Comparison of ENCODE assay signal across 7 mouse cellular contexts in the genomic region with DNA sequence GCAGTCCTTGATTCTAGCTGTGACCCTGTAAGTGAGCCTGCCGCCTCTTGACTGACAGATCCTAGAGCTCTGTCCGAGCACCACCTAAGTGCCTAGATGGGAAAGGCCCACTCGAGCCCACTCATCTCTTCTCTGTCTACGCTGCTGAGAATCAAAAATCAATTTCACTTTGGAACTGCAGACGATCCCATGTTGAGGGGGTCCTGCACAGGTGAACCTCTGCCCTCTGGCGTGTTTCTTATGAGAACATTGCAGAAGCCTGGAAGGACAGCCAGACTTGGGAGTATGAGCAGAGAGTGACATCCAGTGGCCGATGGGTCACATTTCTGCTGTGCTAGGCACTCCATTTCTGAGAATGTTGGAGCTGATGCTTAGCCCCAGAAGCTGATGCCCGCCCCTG. TPM values are rescaled to one million over a fixed set of nuclear protein-coding genes. Genes with fewer than 3 reads are reported as not detected.
A peak's percentile ranks its signal among the peaks of the same experiment; 100 is the strongest.
DNase-seq lines count a peak whose midpoint lies in the region; ATAC-seq and TF ChIP-seq lines count a peak whose summit lies in the region.

No protein-coding gene starts in this region.

- no peaks in the 10 kb centered on the region for H3K36me3 ChIP-seq in ES-Bruce4 (ENCODE audit: control insufficient read depth, insufficient read depth, low read length, poor library complexity, severe bottlenecking)
- no peaks in the 10 kb centered on the region for H3K36me3 ChIP-seq in heart, embryonic 12.5 days

- no peak overlapping the region for H3K9ac ChIP-seq in ES-Bruce4 (ENCODE audit: low read depth, poor library complexity, severe bottlenecking)
- no peak overlapping the region for H3K9ac ChIP-seq in heart, embryonic 12.5 days

- no peak for TF ChIP-seq EP300 in ES-Bruce4 (IDR thresholded peaks at IDR 0.05; ENCODE audit: insufficient read depth, low read depth, low read length)

- DNase-seq in CD4-positive helper T cell, adult 2 months (ENCODE audit: low read depth, low spot score): peak; percentile 83
- DNase-seq in large intestine, adult 2 months (ENCODE audit: low read depth, low spot score): peak; percentile 38
- DNase-seq in lung, postnatal 4 days: peak; percentile 63 to 76
- DNase-seq in skeletal muscle tissue, adult 2 months (ENCODE audit: low read depth, low spot score): peak; percentile 29

- no peak overlapping the region for H3K4me3 ChIP-seq in ES-Bruce4 (ENCODE audit: low read depth, low read length)
- no peak overlapping the region for H3K4me3 ChIP-seq in cortical plate, adult 2 months (ENCODE audit: insufficient read depth, low read length)
- no peak overlapping the region for H3K4me3 ChIP-seq in heart, embryonic 12.5 days

- TF ChIP-seq POLR2A in ES-Bruce4 (IDR thresholded peaks at IDR 0.05; ENCODE audit: insufficient read depth, low read length): no peak
- no peak for TF ChIP-seq POLR2A in cortical plate, adult 2 months (IDR thresholded peaks at IDR 0.05; ENCODE audit: extremely low read depth, insufficient read depth, low read length)

- WGBS in heart, embryonic 12.5 days: 45% methylated on average over 8 of the region's 8 CpGs
- WGBS in large intestine, adult 2 months: 38% methylated on average over 8 of the region's 8 CpGs

- H3K27me3 ChIP-seq in ES-Bruce4 (ENCODE audit: control insufficient read depth, insufficient read depth, low read length, poor library complexity, severe bottlenecking): no peaks in the 10 kb centered on the region
- H3K27me3 ChIP-seq in heart, embryonic 12.5 days (replicated peaks): no peaks in the 10 kb centered on the region

- no peak for ATAC-seq in heart, embryonic 12.5 days (ENCODE audit: insufficient number of reproducible peaks, low FRiP score)

- no peak overlapping the region for H3K27ac ChIP-seq in ES-Bruce4 (ENCODE audit: insufficient read depth, low read length)
- H3K27ac ChIP-seq in cortical plate, adult 2 months (ENCODE audit: insufficient read depth, low read length): no peak overlapping the region
- no peak overlapping the region for H3K27ac ChIP-seq in heart, embryonic 12.5 days (ENCODE audit: poor library complexity, severe bottlenecking)

- H3K9me3 ChIP-seq in ES-Bruce4 (replicated peaks; ENCODE audit: control insufficient read depth, insufficient read depth, low read length, poor library complexity, severe bottlenecking): no peaks in the 10 kb centered on the region
- no peaks in the 10 kb centered on the region for H3K9me3 ChIP-seq in heart, embryonic 12.5 days (replicated peaks)

- peak overlapping the region; percentile 22; the same call in 1 of the 2 replicates for H3K4me2 ChIP-seq in heart, embryonic 12.5 days

- TF ChIP-seq CTCF in ES-Bruce4 (IDR thresholded peaks at IDR 0.05; ENCODE audit: low read depth, low read length): peak; percentile 42
- TF ChIP-seq CTCF in cortical plate, adult 2 months (IDR thresholded peaks at IDR 0.05; ENCODE audit: extremely low read depth, insufficient read depth, low read length): peak; percentile 81

- no peaks in the 10 kb centered on the region for H3K4me1 ChIP-seq in ES-Bruce4 (ENCODE audit: control insufficient read depth, insufficient read depth, low read length)
- no peaks in the 10 kb centered on the region for H3K4me1 ChIP-seq in cortical plate, adult 2 months (ENCODE audit: control insufficient read depth, insufficient read depth, low read length)
- peaks cover 9% of the 10 kb centered on the region for H3K4me1 ChIP-seq in heart, embryonic 12.5 days (replicated peaks)

RNA-seq across cellular contexts. Expression of gene Il20ra, which starts 19.4 kb away (rescaled TPM):
- not detected in 2 replicates for polyA plus RNA-seq in ES-Bruce4 (2011; ENCODE audit: insufficient read depth, insufficient read length, low read depth, missing spikeins)
- 0.13 and 0.38 TPM in 2 replicates for polyA plus RNA-seq in cortical plate, adult 2 months (2012; rRNA removed)
- not detected in 2 replicates for polyA plus RNA-seq in heart, embryonic 12.5 days (2016; fragmentation: Nextera tagmentation; extraction: Ambion mirVana)
- polyA plus RNA-seq in large intestine, adult 2 months (2012; rRNA removed): not detected in 2 replicates

Comparison
In these comparisons a context has a peak if more than half of its experiments do, and no peak if none do; other contexts are left out.
1. DNase-seq: peak in every context shown above with its lines; median percentile 83 in CD4-positive helper T cell, adult 2 months; 70 in lung, postnatal 4 days; 38 in large intestine, adult 2 months; 29 in skeletal muscle tissue, adult 2 months.